Mouse (Mus musculus) embryonic facial prominence, embryonic 11.5 days (tissue): Measurements from ENCODE around the gene Trim25. TPM values are rescaled to one million over a fixed set of nuclear protein-coding genes. Genes with fewer than 3 reads are reported as not detected.
A peak's percentile ranks its signal among the peaks of the same experiment; 100 is the strongest.
"Not testable (repeated sequence)": the region's sequence is repeated elsewhere in the genome, so short reads cannot be mapped to it uniquely, and the experiment has no call there.

Experiments
- ATAC-seq: fragments of 200-750 bp; cut with Nextera tagmentation; replicated peaks from 2 replicates; pipeline ENCODE4 v1.8.0; 2017; ENCODE audit warnings: low read depth; ENCODE audit not compliant: insufficient number of reproducible peaks, low FRiP score, low TSS enrichment
- DNase-seq: peaks from one replicate; pipeline ENCODE4 v3.0.0-alpha.2; 2015; ENCODE audit warnings: low spot score
- H3K27ac ChIP-seq: fragments of 300-500 bp; sonication (generic); replicated peaks from 2 replicates; pipeline ENCODE4 v1.5.1; 2014; ENCODE audit warnings: mild to moderate bottlenecking, low read depth, low read length, control low read depth
- H3K27me3 ChIP-seq: fragments of 300-500 bp; sonication (generic); 2 replicates; pipeline ENCODE4 v1.6.1; 2014; ENCODE audit warnings: mild to moderate bottlenecking, low read length, moderate library complexity, mixed read lengths; ENCODE audit not compliant: control insufficient read depth, insufficient read depth
- H3K36me3 ChIP-seq: fragments of 300-500 bp; sonication (generic); replicated peaks from 2 replicates; pipeline ENCODE4 v1.6.1; 2014; ENCODE audit warnings: low read depth, mild to moderate bottlenecking, low read length, moderate library complexity, mixed read lengths; ENCODE audit not compliant: control insufficient read depth, insufficient read depth
- H3K4me1 ChIP-seq: fragments of 300-500 bp; sonication (generic); 2 replicates; pipeline ENCODE4 v1.6.1; 2014; ENCODE audit warnings: low read length, mixed read lengths; ENCODE audit not compliant: control insufficient read depth, insufficient read depth
- H3K4me2 ChIP-seq: fragments of 300-500 bp; sonication (generic); 2 replicates; pipeline ENCODE4 v1.6.1; 2014; ENCODE audit warnings: low read depth, mild to moderate bottlenecking, control low read depth, low read length, moderate library complexity
- H3K4me3 ChIP-seq: fragments of 300-500 bp; sonication (generic); 2 replicates; pipeline ENCODE4 v1.5.1; 2014; ENCODE audit warnings: low read depth, low read length, control low read depth
- H3K9ac ChIP-seq: fragments of 300-500 bp; sonication (generic); replicated peaks from 2 replicates; pipeline ENCODE4 v1.6.1; 2014; ENCODE audit warnings: mild to moderate bottlenecking, control low read depth, low read length
- H3K9me3 ChIP-seq: fragments of 300-500 bp; sonication (generic); replicated peaks from 2 replicates; pipeline ENCODE4 v1.6.1; 2016; ENCODE audit warnings: mild to moderate bottlenecking, low read length, inconsistent platforms, mixed read lengths; ENCODE audit not compliant: control insufficient read depth
- WGBS: fragments of 180-500 bp; shearing (Covaris S2); extraction: QIAGEN DNeasy Blood & Tissue Kit; methylation state at CpG from one replicate; pipeline ENCODE4 v1.1.7; 2014; 5-methylcytosine and 5-hydroxymethylcytosine counted together
- polyA plus RNA-seq: library from polyadenylated mRNA; unstranded; fragments of >200 nt; fragmentation: Nextera tagmentation; extraction: Ambion mirVana; gene quantifications from 2 replicates; pipeline ENCODE4 v1.2.1, GENCODE M21; 2014

Trim25 gene
- polyA plus RNA-seq, 1 experiment from 2014 or later, result 2.9 TPM

DNA sequence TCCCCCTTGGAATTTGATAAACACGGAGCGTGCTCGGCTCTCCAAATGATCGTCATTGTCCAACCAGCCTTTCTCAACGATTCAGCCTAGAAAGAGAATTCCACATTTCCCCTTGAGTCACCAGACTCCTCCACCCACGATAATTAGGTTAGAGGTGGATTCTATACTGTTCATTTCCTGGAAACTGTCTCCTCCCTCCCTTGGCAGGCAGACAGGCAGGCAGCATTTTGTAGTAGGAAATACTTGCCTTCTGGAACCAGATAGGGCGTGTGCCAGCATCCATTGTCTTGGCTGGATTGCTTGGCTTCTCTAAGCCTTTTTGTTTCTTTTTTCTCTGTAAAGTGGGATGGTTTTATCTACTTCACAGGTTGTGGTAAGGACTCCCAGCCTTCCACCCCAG is 2.7 kb upstream of the Trim25 start:
- Histone ChIP-seq H3K27me3 (peaks cover 13% of the 10 kb centered on the region), H3K36me3 (no peaks in the 10 kb centered on the region), H3K4me2 (no peak overlapping the region), H3K9me3 (no peaks in the 10 kb centered on the region), H3K9ac (no peak overlapping the region), H3K4me1 (no peaks in the 10 kb centered on the region), H3K27ac (no peak overlapping the region), H3K4me3 (no peak overlapping the region)
- 71% methylated on average over 7 of the region's 7 CpGs for WGBS
- ATAC-seq, result no peak
- DNase-seq, result no peak

DNA sequence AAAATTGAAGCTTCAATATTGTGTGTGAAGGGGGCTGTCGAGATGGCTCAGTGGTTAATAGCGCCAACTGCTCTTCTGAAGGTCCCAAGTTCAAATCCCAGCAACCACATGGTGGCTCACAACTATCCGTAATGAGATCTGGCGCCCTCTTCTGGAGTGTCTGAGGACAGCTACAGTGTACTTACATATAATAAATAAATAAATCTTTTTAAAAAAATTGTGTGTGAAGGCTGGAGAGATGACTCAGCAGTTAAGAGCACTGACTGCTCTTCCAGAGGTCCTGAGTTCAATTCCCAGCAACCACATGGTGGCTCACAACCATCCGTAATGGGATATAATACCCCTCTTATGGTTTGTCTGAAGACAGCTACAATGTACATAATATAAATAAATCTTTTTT is 1.8 kb upstream of the Trim25 start:
- not testable (repeated sequence) for H3K4me1 ChIP-seq, H3K4me3 ChIP-seq, DNase-seq, H3K36me3 ChIP-seq, H3K27ac ChIP-seq, H3K9ac ChIP-seq, ATAC-seq, H3K9me3 ChIP-seq, H3K4me2 ChIP-seq
- 89% methylated on average over 5 of the region's 5 CpGs for WGBS
- H3K27me3 ChIP-seq, result peaks cover 13% of the 10 kb centered on the region

DNA sequence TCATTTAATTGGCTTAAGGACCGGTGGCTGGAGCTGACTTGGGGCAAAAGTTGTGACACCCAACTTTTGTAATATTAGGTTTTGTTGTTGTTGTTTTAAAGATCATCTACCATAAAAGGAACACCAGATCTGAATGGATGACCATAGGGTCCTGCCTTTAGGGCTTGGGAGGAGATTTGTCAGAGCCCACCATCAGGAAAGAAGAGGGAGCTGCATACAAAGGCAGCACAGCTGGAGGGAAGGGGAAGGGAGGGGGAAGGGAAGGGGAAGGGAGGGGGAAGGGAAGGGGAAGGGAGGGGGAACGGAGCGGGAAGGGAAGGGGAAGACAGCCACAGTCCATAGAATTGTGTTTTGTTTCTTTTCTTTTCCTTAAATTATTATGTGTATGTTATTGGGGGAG is 770 bp upstream of the Trim25 start:
- peaks cover 13% of the 10 kb centered on the region for H3K27me3 ChIP-seq
- no peak overlapping the region for H3K4me2 ChIP-seq
- no peaks in the 10 kb centered on the region for H3K36me3 ChIP-seq
- no peaks in the 10 kb centered on the region for H3K4me1 ChIP-seq
- H3K9ac ChIP-seq, result no peak overlapping the region
- no peaks in the 10 kb centered on the region for H3K9me3 ChIP-seq
- no peak overlapping the region for H3K27ac ChIP-seq
- no peak for DNase-seq
- ATAC-seq, result no peak
- WGBS, result 11% methylated on average over 3 of the region's 3 CpGs
- H3K4me3 ChIP-seq, result no peak overlapping the region

DNA sequence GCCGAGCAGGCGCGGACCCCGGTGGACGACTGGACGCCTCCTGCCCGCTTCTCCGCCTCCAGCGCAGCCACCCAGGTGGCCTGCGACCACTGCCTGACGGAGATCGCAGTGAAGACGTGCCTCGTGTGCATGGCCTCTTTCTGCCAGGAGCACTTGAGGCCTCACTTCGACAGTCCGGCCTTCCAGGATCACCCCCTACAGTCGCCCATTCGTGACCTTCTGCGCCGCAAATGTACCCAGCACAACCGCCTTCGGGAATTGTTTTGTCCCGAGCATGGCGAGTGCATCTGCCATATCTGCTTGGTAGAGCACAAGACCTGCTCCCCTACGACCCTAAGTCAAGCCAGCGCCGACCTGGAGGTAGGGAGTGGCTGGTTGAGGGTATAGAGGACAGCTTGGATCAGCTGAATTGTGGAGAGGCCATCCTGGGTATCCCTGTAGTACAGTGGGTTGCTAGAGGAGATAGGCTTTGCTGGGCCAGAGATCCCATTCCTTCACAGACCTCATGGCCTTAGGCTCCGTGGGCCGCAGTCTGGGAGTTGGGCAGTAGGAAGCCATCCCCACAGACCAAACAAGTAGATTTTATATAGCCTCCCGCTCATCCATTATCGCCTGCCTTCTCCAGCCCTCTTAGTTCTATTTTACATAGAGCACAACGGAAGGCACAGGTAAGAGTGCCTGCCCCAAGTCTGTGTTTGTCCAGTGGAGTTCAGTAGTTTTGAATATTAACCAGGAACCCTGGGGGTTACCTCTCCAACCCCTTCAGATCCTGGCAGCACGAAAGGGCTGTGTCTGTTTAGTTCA is 749 bp downstream of the Trim25 start:
- Histone ChIP-seq H3K4me3 (peak overlapping the region; percentile 40), H3K9ac (peak overlapping the region; percentile 53), H3K27ac (no peak overlapping the region), H3K4me1 (no peaks in the 10 kb centered on the region), H3K36me3 (no peaks in the 10 kb centered on the region), H3K9me3 (no peaks in the 10 kb centered on the region), H3K4me2 (peak overlapping the region; percentile 59), H3K27me3 (peaks cover 13% of the 10 kb centered on the region)
- WGBS, result 28% methylated on average over 33 of the region's 33 CpGs
- DNase-seq, result no peak
- no peak for ATAC-seq

DNA sequence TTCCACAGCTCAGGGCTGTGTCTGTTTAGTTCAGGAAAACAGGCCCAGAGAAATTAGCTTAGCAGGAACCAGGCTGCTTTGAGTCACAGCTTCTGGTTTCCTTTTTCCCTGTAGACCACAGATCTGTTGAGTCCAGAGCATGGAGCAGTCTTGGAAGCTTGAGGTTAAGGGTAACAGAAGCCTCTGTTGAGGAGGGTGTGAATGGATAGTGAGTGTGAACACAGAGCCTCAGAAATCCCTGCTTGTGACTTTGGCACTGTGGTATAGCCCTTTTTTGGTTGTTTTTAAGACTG is 1.3 kb downstream of the Trim25 start:
- H3K4me2 ChIP-seq, result no peak overlapping the region
- H3K27me3 ChIP-seq, result peaks cover 13% of the 10 kb centered on the region
- no peak for DNase-seq
- no peaks in the 10 kb centered on the region for H3K36me3 ChIP-seq
- no peaks in the 10 kb centered on the region for H3K4me1 ChIP-seq
- no peak for ATAC-seq
- H3K9ac ChIP-seq, result no peak overlapping the region
- no peak overlapping the region for H3K27ac ChIP-seq
- no peaks in the 10 kb centered on the region for H3K9me3 ChIP-seq
- H3K4me3 ChIP-seq, result no peak overlapping the region

DNA sequence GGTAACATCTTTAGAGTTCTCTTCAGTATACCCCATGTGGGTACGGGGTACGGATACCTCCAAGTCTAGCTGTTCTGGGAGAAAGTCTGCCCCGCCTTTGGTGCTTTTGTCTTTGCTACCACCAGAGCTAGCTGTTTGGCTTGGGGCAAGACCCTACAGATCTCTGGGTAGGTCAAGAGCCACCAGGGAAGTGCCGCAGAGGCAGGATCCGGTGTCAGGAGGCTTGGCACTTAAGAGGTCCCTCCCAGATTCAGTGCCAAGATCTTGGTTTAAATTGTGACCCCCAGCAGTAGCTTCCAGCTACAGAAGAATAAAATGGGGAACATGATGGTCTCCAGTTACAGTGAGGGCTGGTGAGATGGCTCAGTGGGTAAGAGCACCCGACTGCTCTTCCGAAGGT is 2.4 kb downstream of the Trim25 start:
- Histone ChIP-seq H3K4me3 (no peak overlapping the region), H3K9ac (no peak overlapping the region), H3K27ac (no peak overlapping the region), H3K4me2 (no peak overlapping the region), H3K36me3 (no peaks in the 10 kb centered on the region), H3K4me1 (no peaks in the 10 kb centered on the region), H3K27me3 (peaks cover 13% of the 10 kb centered on the region), H3K9me3 (no peaks in the 10 kb centered on the region)
- ATAC-seq (no peak), DNase-seq (no peak)
- WGBS, result 94% methylated on average over 7 of the region's 7 CpGs

DNA sequence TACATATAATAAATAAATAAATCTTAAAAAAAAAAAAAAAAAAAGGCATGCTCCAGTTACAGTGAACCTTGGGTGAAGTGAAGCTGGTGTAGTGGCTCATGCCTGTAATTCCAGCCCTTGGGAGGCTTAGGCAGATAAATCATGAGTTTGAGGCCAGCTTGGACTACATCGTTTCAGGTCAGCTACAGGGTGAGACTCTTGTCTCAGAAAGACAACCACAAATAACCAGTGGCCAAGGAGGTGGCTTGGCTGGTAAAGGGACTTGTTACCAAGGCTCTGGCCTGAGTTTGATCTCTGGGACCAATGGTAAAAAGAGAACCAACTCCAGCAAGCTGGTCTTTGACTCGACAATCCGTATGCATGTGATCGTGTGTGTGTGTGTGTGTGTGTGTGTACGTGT is 2.9 kb downstream of the Trim25 start:
- H3K4me2 ChIP-seq, result no peak overlapping the region
- H3K27ac ChIP-seq, result no peak overlapping the region
- ATAC-seq, result no peak
- WGBS, result 86% methylated on average over 5 of the region's 5 CpGs
- H3K9ac ChIP-seq, result no peak overlapping the region
- H3K36me3 ChIP-seq, result no peaks in the 10 kb centered on the region
- no peaks in the 10 kb centered on the region for H3K4me1 ChIP-seq
- no peak overlapping the region for H3K4me3 ChIP-seq
- peaks cover 13% of the 10 kb centered on the region for H3K27me3 ChIP-seq
- DNase-seq, result no peak
- H3K9me3 ChIP-seq, result no peaks in the 10 kb centered on the region

DNA sequence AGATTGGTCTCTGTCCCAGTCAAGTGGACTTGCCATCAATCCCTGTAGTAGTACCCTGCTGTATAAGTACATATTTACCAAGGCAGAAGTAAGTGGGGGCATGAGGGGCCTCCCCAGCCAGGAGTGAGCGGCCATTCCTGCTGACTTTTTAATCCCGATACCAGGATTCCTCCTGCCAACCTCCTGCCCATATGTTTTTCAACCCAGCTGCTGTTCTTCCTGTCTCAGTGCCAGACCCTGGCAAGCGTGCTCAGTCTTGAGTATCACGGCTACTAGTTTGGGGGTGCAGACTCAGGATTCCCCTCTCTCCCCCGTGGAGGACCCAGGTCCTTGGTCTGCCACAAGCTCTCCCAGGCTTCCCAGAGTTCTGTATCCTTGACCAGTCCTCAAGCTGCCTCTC is 3.4 kb downstream of the Trim25 start:
- DNase-seq, result no peak
- peaks cover 13% of the 10 kb centered on the region for H3K27me3 ChIP-seq
- WGBS, result 86% methylated on average over 5 of the region's 5 CpGs
- H3K36me3 ChIP-seq, result no peaks in the 10 kb centered on the region
- no peak overlapping the region for H3K4me2 ChIP-seq
- ATAC-seq, result no peak
- H3K27ac ChIP-seq, result no peak overlapping the region
- no peaks in the 10 kb centered on the region for H3K9me3 ChIP-seq
- H3K4me1 ChIP-seq, result no peaks in the 10 kb centered on the region
- H3K9ac ChIP-seq, result no peak overlapping the region
- H3K4me3 ChIP-seq, result no peak overlapping the region
